Mouse (Mus musculus) forebrain, embryonic 11.5 days (tissue): ENCODE results near the gene Cd47. TPM values are rescaled to one million over a fixed set of nuclear protein-coding genes. Genes with fewer than 3 reads are reported as not detected.
A peak's percentile ranks its signal among the peaks of the same experiment; 100 is the strongest.

Source experiments
- ATAC-seq: fragments of 200-750 bp; cut with Nextera tagmentation; replicated peaks from 2 replicates; pipeline ENCODE4 v1.8.0; 2017; ENCODE audit warnings: moderate TSS enrichment; ENCODE audit not compliant: low FRiP score
- DNase-seq: peaks from one replicate; pipeline ENCODE4 v3.0.0-alpha.2; 2017; ENCODE audit warnings: low spot score
- H3K27ac ChIP-seq: fragments of 300-500 bp; sonication (generic); 2 replicates; pipeline ENCODE4 v1.5.1; 2014; ENCODE audit warnings: low read depth, low read length
- H3K27me3 ChIP-seq: fragments of 300-500 bp; sonication (generic); 2 replicates; pipeline ENCODE4 v1.6.1; 2014; ENCODE audit warnings: mild to moderate bottlenecking, low read length, mixed read lengths; ENCODE audit not compliant: control insufficient read depth, insufficient read depth
- H3K36me3 ChIP-seq: fragments of 300-500 bp; sonication (generic); 2 replicates; pipeline ENCODE4 v1.6.1; 2014; ENCODE audit warnings: mild to moderate bottlenecking, low read length, moderate library complexity, mixed read lengths; ENCODE audit not compliant: control insufficient read depth, insufficient read depth
- H3K4me1 ChIP-seq: fragments of 300-500 bp; sonication (generic); replicated peaks from 2 replicates; pipeline ENCODE4 v1.6.1; 2014; ENCODE audit warnings: low read length, mixed read lengths; ENCODE audit not compliant: control insufficient read depth, insufficient read depth
- H3K4me2 ChIP-seq: fragments of 300-500 bp; sonication (generic); 2 replicates; pipeline ENCODE4 v1.6.1; 2014; ENCODE audit warnings: low read depth, mild to moderate bottlenecking, low read length, moderate library complexity, mixed read lengths; ENCODE audit not compliant: severe bottlenecking
- H3K4me3 ChIP-seq: fragments of 300-500 bp; sonication (generic); 2 replicates; pipeline ENCODE4 v1.5.1; 2014; ENCODE audit warnings: low read depth, low read length
- H3K9ac ChIP-seq: fragments of 300-500 bp; sonication (generic); 2 replicates; pipeline ENCODE4 v1.6.1; 2014; ENCODE audit warnings: low read length
- H3K9me3 ChIP-seq: fragments of 300-500 bp; sonication (generic); 2 replicates; pipeline ENCODE4 v1.6.1; 2016; ENCODE audit warnings: low read length, mixed read lengths; ENCODE audit not compliant: control insufficient read depth
- WGBS: fragments of 180-500 bp; shearing (Covaris S2); extraction: QIAGEN DNeasy Blood & Tissue Kit; methylation state at CpG from one replicate; pipeline ENCODE4 v1.1.7; 2014; 5-methylcytosine and 5-hydroxymethylcytosine counted together
- polyA plus RNA-seq: library from polyadenylated mRNA; unstranded; fragments of >200 nt; fragmentation: Nextera tagmentation; extraction: Ambion mirVana; gene quantifications from 2 replicates; pipeline ENCODE4 v1.2.1, GENCODE M21; 2014

Gene Cd47
- polyA plus RNA-seq, 1 experiment from 2014 or later, result 47.6 TPM

GRCm38 (mm10) chr16:49936008-49936443, 135.7 kb downstream of the Cd47 start:
- H3K9me3 ChIP-seq, result no peaks in the 10 kb centered on the region
- H3K4me1 ChIP-seq, result no peaks in the 10 kb centered on the region
- no peaks in the 10 kb centered on the region for H3K36me3 ChIP-seq

GRCm38 (mm10) chr16:49936793-49937192, 136.5 kb downstream of the Cd47 start:
- ATAC-seq (peak; percentile 49), DNase-seq (no peak)
- Histone ChIP-seq H3K4me1 (no peaks in the 10 kb centered on the region), H3K27ac (no peak overlapping the region), H3K36me3 (no peaks in the 10 kb centered on the region), H3K9me3 (no peaks in the 10 kb centered on the region), H3K27me3 (no peaks in the 10 kb centered on the region), H3K4me2 (no peak overlapping the region), H3K9ac (no peak overlapping the region), H3K4me3 (no peak overlapping the region)
- 48% methylated on average over 5 of the region's 5 CpGs for WGBS

More at GRCm38 (mm10) chr16:49936008-49936443, 135.7 kb downstream of the Cd47 start:
- ATAC-seq, result no peak
- Histone ChIP-seq H3K9ac (no peak overlapping the region), H3K27me3 (no peaks in the 10 kb centered on the region), H3K4me2 (no peak overlapping the region), H3K27ac (no peak overlapping the region), H3K4me3 (no peak overlapping the region)
- DNase-seq, result no peak
- WGBS, result 88% methylated on average over 6 of the region's 6 CpGs

GRCm38 (mm10) chr16:49937218-49938165, 137.2 kb downstream of the Cd47 start:
- H3K4me2 ChIP-seq, result no peak overlapping the region
- H3K4me3 ChIP-seq, result no peak overlapping the region
- H3K9me3 ChIP-seq, result no peaks in the 10 kb centered on the region
- DNase-seq, result no peak
- H3K27me3 ChIP-seq, result no peaks in the 10 kb centered on the region
- no peak overlapping the region for H3K9ac ChIP-seq
- WGBS, result 63% methylated on average over 11 of the region's 11 CpGs
- H3K27ac ChIP-seq, result no peak overlapping the region
- no peaks in the 10 kb centered on the region for H3K36me3 ChIP-seq
- H3K4me1 ChIP-seq, result no peaks in the 10 kb centered on the region
- no peak for ATAC-seq

- H3K27me3 ChIP-seq, result no peaks in the 10 kb centered on the region
- H3K4me1 ChIP-seq, result no peaks in the 10 kb centered on the region
- no peaks in the 10 kb centered on the region for H3K9me3 ChIP-seq
- no peak overlapping the region for H3K27ac ChIP-seq
- no peak overlapping the region for H3K9ac ChIP-seq
- ATAC-seq, result no peak
- H3K4me3 ChIP-seq, result no peak overlapping the region
- no peaks in the 10 kb centered on the region for H3K36me3 ChIP-seq
- 80% methylated on average over 7 of the region's 7 CpGs for WGBS
- DNase-seq, result no peak
- H3K4me2 ChIP-seq, result no peak overlapping the region
These were observed 138.4 kb downstream of the Cd47 start for GRCm38 (mm10) chr16:49938483-49939301.

GRCm38 (mm10) chr16:49939376-49939775, 139.0 kb downstream of the Cd47 start:
- H3K4me1 ChIP-seq, result no peaks in the 10 kb centered on the region
- 86% methylated on average over 2 of the region's 2 CpGs for WGBS
- DNase-seq (no peak), ATAC-seq (no peak)
- no peaks in the 10 kb centered on the region for H3K36me3 ChIP-seq
- H3K27ac ChIP-seq, result no peak overlapping the region
- H3K9ac ChIP-seq, result no peak overlapping the region
- H3K9me3 ChIP-seq, result no peaks in the 10 kb centered on the region
- no peak overlapping the region for H3K4me2 ChIP-seq
- H3K27me3 ChIP-seq, result no peaks in the 10 kb centered on the region
- H3K4me3 ChIP-seq, result no peak overlapping the region

- DNase-seq, result no peak
- Histone ChIP-seq H3K9me3 (no peaks in the 10 kb centered on the region), H3K4me1 (no peaks in the 10 kb centered on the region), H3K4me3 (no peak overlapping the region), H3K4me2 (no peak overlapping the region), H3K27me3 (no peaks in the 10 kb centered on the region), H3K36me3 (no peaks in the 10 kb centered on the region), H3K27ac (no peak overlapping the region), H3K9ac (no peak overlapping the region)
- no peak for ATAC-seq
These were observed 140.1 kb downstream of the Cd47 start for GRCm38 (mm10) chr16:49940473-49940872.

GRCm38 (mm10) chr16:49941031-49941430, 140.7 kb downstream of the Cd47 start:
- Histone ChIP-seq H3K4me2 (no peak overlapping the region), H3K4me1 (no peaks in the 10 kb centered on the region), H3K27me3 (no peaks in the 10 kb centered on the region), H3K4me3 (no peak overlapping the region), H3K27ac (no peak overlapping the region), H3K9ac (no peak overlapping the region), H3K9me3 (no peaks in the 10 kb centered on the region), H3K36me3 (no peaks in the 10 kb centered on the region)
- ATAC-seq (no peak), DNase-seq (no peak)
- 84% methylated on average over 1 of the region's 1 CpGs for WGBS

GRCm38 (mm10) chr16:49943726-49944125, 143.4 kb downstream of the Cd47 start:
- ATAC-seq (no peak), DNase-seq (no peak)
- H3K4me2 ChIP-seq, result no peak overlapping the region
- H3K27me3 ChIP-seq, result no peaks in the 10 kb centered on the region
- H3K9ac ChIP-seq, result no peak overlapping the region
- H3K27ac ChIP-seq, result no peak overlapping the region
- no peaks in the 10 kb centered on the region for H3K36me3 ChIP-seq
- no peak overlapping the region for H3K4me3 ChIP-seq
- H3K9me3 ChIP-seq, result no peaks in the 10 kb centered on the region
- WGBS, result 78% methylated on average over 1 of the region's 1 CpGs
- H3K4me1 ChIP-seq, result no peaks in the 10 kb centered on the region
